Mouse (Mus musculus) midbrain, embryonic 12.5 days (tissue): ENCODE measurements at regions not wholly inside any gene's neighbourhood (a gene's known extent, or its start where the extent isn't known, plus 50 kb on each side); places are given as distances from the start of the nearest gene placed in this dataset.
"Not testable (repeated sequence)": the region's sequence is repeated elsewhere in the genome, so short reads cannot be mapped to it uniquely, and the experiment has no call there.

Experiments
- ATAC-seq: fragments of 200-750 bp; cut with Nextera tagmentation; 2 replicates; pipeline ENCODE4 v1.8.0; 2017; ENCODE audit warnings: low read depth, moderate TSS enrichment, moderate library complexity; ENCODE audit not compliant: low FRiP score
- H3K27ac ChIP-seq: fragments of 300-500 bp; sonication (generic); replicated peaks from 2 replicates; pipeline ENCODE4 v1.5.1; 2016; ENCODE audit warnings: mild to moderate bottlenecking
- H3K27me3 ChIP-seq: fragments of 300-500 bp; sonication (generic); 2 replicates; pipeline ENCODE4 v1.6.1; 2016; ENCODE audit warnings: mild to moderate bottlenecking
- H3K36me3 ChIP-seq: fragments of 300-500 bp; sonication (generic); 2 replicates; pipeline ENCODE4 v1.6.1; 2016
- H3K4me1 ChIP-seq: fragments of 300-500 bp; sonication (generic); 2 replicates; pipeline ENCODE4 v1.6.1; 2016
- H3K4me2 ChIP-seq: fragments of 300-500 bp; sonication (generic); replicated peaks from 2 replicates; pipeline ENCODE4 v1.6.1; 2016; ENCODE audit warnings: mild to moderate bottlenecking, moderate library complexity
- H3K4me3 ChIP-seq: fragments of 300-500 bp; sonication (generic); 2 replicates; pipeline ENCODE4 v1.5.1; 2016; ENCODE audit warnings: mild to moderate bottlenecking
- H3K9ac ChIP-seq: fragments of 300-500 bp; sonication (generic); replicated peaks from 2 replicates; pipeline ENCODE4 v1.6.1; 2016; ENCODE audit warnings: mild to moderate bottlenecking, moderate library complexity
- H3K9me3 ChIP-seq: fragments of 300-500 bp; sonication (generic); 2 replicates; pipeline ENCODE4 v1.6.1; 2016; ENCODE audit warnings: mild to moderate bottlenecking
- WGBS: fragments of 180-500 bp; shearing (Covaris S2); methylation state at CpG from one replicate; pipeline ENCODE4 v1.1.7; 2016; 5-methylcytosine and 5-hydroxymethylcytosine counted together

- H3K4me3 ChIP-seq, result no peak overlapping the region
- no peaks in the 10 kb centered on the region for H3K27me3 ChIP-seq
- no peak overlapping the region for H3K4me2 ChIP-seq
- no peak overlapping the region for H3K27ac ChIP-seq
- no peak for ATAC-seq
- H3K36me3 ChIP-seq, result no peaks in the 10 kb centered on the region
- 64% methylated on average over 1 of the region's 1 CpGs for WGBS
- H3K9me3 ChIP-seq, result no peaks in the 10 kb centered on the region
- no peaks in the 10 kb centered on the region for H3K4me1 ChIP-seq
- H3K9ac ChIP-seq, result no peak overlapping the region
These were observed 546.3 kb upstream of the Klf6 start for GRCm38 (mm10) chr13:5315011-5315410.

GRCm38 (mm10) chr13:5317941-5318856 lies 543.1 kb upstream of the Klf6 start:
- Histone ChIP-seq H3K36me3 (no peaks in the 10 kb centered on the region), H3K4me1 (no peaks in the 10 kb centered on the region), H3K4me2 (no peak overlapping the region), H3K9me3 (no peaks in the 10 kb centered on the region), H3K27ac (no peak overlapping the region), H3K27me3 (no peaks in the 10 kb centered on the region), H3K9ac (no peak overlapping the region), H3K4me3 (no peak overlapping the region)
- WGBS, result 79% methylated on average over 5 of the region's 5 CpGs
- ATAC-seq, result no peak

- Histone ChIP-seq H3K9me3 (no peaks in the 10 kb centered on the region), H3K4me1 (no peaks in the 10 kb centered on the region), H3K27ac (no peak overlapping the region), H3K9ac (no peak overlapping the region), H3K36me3 (no peaks in the 10 kb centered on the region), H3K4me2 (no peak overlapping the region), H3K4me3 (no peak overlapping the region), H3K27me3 (no peaks in the 10 kb centered on the region)
- WGBS, result 73% methylated on average over 4 of the region's 4 CpGs
- ATAC-seq, result no peak
These were observed 515.6 kb upstream of the Klf6 start for GRCm38 (mm10) chr13:5345712-5346111.

GRCm38 (mm10) chr13:5347503-5348469 lies 513.5 kb upstream of the Klf6 start:
- H3K4me2 ChIP-seq, result no peak overlapping the region
- WGBS, result 75% methylated on average over 6 of the region's 6 CpGs

GRCm38 (mm10) chr13:5367058-5367797 lies 494.1 kb upstream of the Klf6 start:
- Histone ChIP-seq H3K4me3 (no peak overlapping the region), H3K27ac (no peak overlapping the region), H3K4me2 (no peak overlapping the region), H3K4me1 (no peaks in the 10 kb centered on the region), H3K9me3 (no peaks in the 10 kb centered on the region), H3K36me3 (no peaks in the 10 kb centered on the region), H3K27me3 (no peaks in the 10 kb centered on the region), H3K9ac (no peak overlapping the region)
- WGBS, result 90% methylated on average over 7 of the region's 7 CpGs
- ATAC-seq, result no peak

More at GRCm38 (mm10) chr13:5347503-5348469, 513.5 kb upstream of the Klf6 start:
- H3K4me1 ChIP-seq, result no peaks in the 10 kb centered on the region
- H3K9me3 ChIP-seq, result no peaks in the 10 kb centered on the region
- no peaks in the 10 kb centered on the region for H3K36me3 ChIP-seq
- H3K27me3 ChIP-seq, result no peaks in the 10 kb centered on the region
- H3K27ac ChIP-seq, result no peak overlapping the region
- H3K4me3 ChIP-seq, result no peak overlapping the region
- no peak overlapping the region for H3K9ac ChIP-seq
- no peak for ATAC-seq

- ATAC-seq, result no peak
- H3K36me3 ChIP-seq, result no peaks in the 10 kb centered on the region
- H3K9ac ChIP-seq, result no peak overlapping the region
- H3K9me3 ChIP-seq, result no peaks in the 10 kb centered on the region
- 87% methylated on average over 8 of the region's 8 CpGs for WGBS
- no peaks in the 10 kb centered on the region for H3K4me1 ChIP-seq
- H3K27me3 ChIP-seq, result no peaks in the 10 kb centered on the region
- no peak overlapping the region for H3K4me3 ChIP-seq
- no peak overlapping the region for H3K4me2 ChIP-seq
- no peak overlapping the region for H3K27ac ChIP-seq
These were observed 491.3 kb upstream of the Klf6 start for GRCm38 (mm10) chr13:5370007-5370406.

GRCm38 (mm10) chr13:5373191-5373590 lies 488.1 kb upstream of the Klf6 start:
- H3K27me3 ChIP-seq, result no peaks in the 10 kb centered on the region
- no peak overlapping the region for H3K4me2 ChIP-seq
- no peak overlapping the region for H3K27ac ChIP-seq
- H3K4me3 ChIP-seq, result no peak overlapping the region
- no peaks in the 10 kb centered on the region for H3K4me1 ChIP-seq
- no peaks in the 10 kb centered on the region for H3K9me3 ChIP-seq
- H3K36me3 ChIP-seq, result no peaks in the 10 kb centered on the region
- no peak overlapping the region for H3K9ac ChIP-seq
- ATAC-seq, result no peak

GRCm38 (mm10) chr13:5408226-5408804 lies 453.0 kb upstream of the Klf6 start:
- WGBS, result 85% methylated on average over 4 of the region's 4 CpGs
- H3K27me3 ChIP-seq, result no peaks in the 10 kb centered on the region
- H3K4me3 ChIP-seq, result no peak overlapping the region
- no peaks in the 10 kb centered on the region for H3K9me3 ChIP-seq
- no peak for ATAC-seq
- no peaks in the 10 kb centered on the region for H3K36me3 ChIP-seq
- H3K4me2 ChIP-seq, result no peak overlapping the region
- H3K4me1 ChIP-seq, result no peaks in the 10 kb centered on the region
- no peak overlapping the region for H3K27ac ChIP-seq
- no peak overlapping the region for H3K9ac ChIP-seq

GRCm38 (mm10) chr13:5412052-5412451 lies 449.2 kb upstream of the Klf6 start:
- H3K9me3 ChIP-seq, result no peaks in the 10 kb centered on the region
- H3K36me3 ChIP-seq, result no peaks in the 10 kb centered on the region
- no peak overlapping the region for H3K4me3 ChIP-seq
- no peak overlapping the region for H3K4me2 ChIP-seq
- no peak for ATAC-seq
- H3K27ac ChIP-seq, result no peak overlapping the region
- H3K4me1 ChIP-seq, result no peaks in the 10 kb centered on the region
- H3K27me3 ChIP-seq, result no peaks in the 10 kb centered on the region
- no peak overlapping the region for H3K9ac ChIP-seq

- not testable (repeated sequence) for H3K9me3 ChIP-seq, H3K27ac ChIP-seq, ATAC-seq, H3K9ac ChIP-seq, H3K36me3 ChIP-seq, H3K27me3 ChIP-seq, H3K4me3 ChIP-seq, H3K4me2 ChIP-seq, H3K4me1 ChIP-seq
These were observed 448.3 kb upstream of the Klf6 start for GRCm38 (mm10) chr13:5413009-5413408.

GRCm38 (mm10) chr13:5424110-5424509 lies 437.2 kb upstream of the Klf6 start:
- no peak for ATAC-seq
- Histone ChIP-seq H3K27me3 (no peaks in the 10 kb centered on the region), H3K27ac (no peak overlapping the region), H3K4me1 (no peaks in the 10 kb centered on the region), H3K4me2 (no peak overlapping the region), H3K9ac (no peak overlapping the region), H3K9me3 (no peaks in the 10 kb centered on the region), H3K4me3 (no peak overlapping the region), H3K36me3 (no peaks in the 10 kb centered on the region)
- WGBS, result 84% methylated on average over 1 of the region's 1 CpGs
